Mouse (Mus musculus) urinary bladder, postnatal 36 days (tissue): Measurements from ENCODE around the gene Syt5.

Experiments
- DNase-seq, 2 experiments: peaks; one replicate each; pipeline ENCODE4 v3.0.0; 2022; ENCODE audit warnings: low spot score in 2 of 2, mixed read lengths in 1 of 2

Gene Syt5

DNA sequence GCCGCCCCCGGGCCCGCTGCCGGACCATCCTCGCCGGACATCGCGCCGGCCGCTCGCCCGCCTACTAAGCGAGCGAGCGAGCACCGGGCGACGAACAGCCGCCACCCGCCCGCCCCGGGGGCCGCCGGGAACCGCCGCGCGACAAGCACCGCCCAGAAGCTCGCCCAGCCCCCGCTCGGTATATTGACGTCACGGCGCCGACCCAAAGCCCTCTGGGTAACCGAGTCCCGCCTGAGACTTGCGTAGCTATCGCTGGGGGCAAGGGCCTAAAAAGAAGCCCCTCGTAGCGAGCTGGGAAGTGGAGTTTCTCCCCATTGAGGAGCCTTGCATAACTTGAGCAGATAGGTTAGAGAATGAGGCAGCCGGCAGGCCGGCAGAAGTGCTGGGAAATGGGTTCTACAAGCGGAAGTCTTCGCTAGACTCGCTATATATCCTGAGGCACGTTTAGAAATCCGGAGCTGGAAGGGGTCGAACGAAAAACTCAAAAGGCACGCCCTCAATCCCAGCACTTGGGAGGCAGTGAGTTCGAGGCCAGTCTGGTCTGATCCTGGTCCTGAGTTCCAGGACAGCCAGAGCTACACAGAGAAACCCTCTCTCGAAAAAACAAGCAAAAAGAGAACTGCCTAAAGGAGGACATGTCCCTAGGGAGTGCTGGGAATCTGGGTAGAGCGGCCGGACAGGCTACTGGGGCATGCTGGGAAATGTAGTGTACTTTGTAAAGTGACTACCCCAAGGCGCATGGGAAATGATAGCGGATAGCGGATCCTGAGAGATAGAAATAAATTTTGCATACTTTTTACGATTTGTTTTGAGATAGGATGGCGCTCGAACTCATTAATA, 45.6 kb downstream of the Syt5 start, which contains the start of gene Ppp1r12c:
Gene Ppp1r12c (minus strand): TSS at position 123 of the 840 bp plus-strand sequence.
- DNase-seq: peak; percentile 95 to 96

DNA sequence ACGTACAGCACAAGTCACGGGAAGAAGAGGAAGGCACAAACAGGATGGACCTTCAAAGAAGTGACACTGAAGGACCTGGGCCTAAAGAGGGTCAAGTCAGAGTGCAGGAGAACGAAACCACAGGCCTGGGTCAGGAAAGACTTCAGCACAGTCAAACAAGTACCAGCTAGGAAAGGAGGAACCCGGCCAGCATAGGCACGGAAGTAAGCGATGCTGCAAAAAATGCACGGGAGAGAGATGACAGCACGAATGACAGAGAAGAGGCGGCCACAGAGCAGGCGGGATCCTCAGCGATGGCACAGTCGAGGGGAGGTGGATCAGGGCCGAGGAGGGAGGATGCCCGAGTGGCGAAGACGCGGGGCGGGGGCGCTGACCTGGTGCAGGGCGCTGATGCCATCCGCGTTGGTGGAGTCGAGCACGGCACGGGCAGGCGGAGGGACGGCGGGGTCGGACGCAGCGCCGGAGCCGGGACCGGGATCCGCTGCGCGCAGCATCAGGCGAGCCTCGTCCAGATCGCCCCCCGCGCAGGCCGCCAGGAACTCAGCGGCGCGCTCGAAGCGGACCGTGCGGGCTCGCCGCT, 46.4 kb downstream of the Syt5 start:
- peak; percentile 17 to 22 for DNase-seq

DNA sequence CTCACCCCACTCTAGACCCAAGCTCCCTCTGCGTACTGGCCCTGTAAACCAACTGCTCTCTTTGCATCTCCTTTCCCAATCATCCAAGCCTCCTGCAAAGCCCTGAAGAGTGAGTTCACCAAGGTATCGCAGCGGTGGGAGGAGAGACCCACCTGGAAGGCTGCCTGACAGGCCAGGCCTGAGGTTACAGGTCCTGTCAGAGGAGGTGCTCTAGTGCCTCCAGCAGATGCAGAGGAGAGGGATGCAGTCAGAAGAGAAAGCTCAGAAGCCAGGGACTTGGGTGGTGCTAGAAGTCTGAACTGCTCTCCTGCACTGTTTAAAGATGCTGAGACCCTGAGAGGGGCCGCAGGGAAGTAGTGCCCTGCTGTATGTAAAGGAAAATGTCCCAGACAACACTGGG, 48.3 kb downstream of the Syt5 start:
- no peak for DNase-seq

DNA sequence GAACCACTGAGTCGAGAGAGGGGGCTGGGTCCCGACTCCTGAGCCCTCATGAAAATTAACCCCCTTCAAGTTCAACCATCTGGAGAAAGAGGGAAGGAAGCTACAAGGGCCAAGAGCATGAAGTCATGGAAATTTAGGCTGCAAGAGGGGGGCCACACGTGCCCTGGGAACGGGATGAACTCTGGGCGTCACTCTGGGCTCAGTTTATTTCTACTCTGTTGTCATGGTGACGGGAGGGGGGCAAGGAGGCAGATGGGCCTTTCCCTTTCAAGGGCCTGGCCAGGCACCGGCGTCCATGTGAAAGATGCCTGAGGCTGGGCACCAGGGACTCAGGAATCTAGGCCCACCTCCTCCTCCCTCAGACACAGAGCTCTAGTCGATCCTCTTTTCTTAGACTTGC, 49.1 kb downstream of the Syt5 start:
- peak; percentile 25 to 67 for DNase-seq

DNA sequence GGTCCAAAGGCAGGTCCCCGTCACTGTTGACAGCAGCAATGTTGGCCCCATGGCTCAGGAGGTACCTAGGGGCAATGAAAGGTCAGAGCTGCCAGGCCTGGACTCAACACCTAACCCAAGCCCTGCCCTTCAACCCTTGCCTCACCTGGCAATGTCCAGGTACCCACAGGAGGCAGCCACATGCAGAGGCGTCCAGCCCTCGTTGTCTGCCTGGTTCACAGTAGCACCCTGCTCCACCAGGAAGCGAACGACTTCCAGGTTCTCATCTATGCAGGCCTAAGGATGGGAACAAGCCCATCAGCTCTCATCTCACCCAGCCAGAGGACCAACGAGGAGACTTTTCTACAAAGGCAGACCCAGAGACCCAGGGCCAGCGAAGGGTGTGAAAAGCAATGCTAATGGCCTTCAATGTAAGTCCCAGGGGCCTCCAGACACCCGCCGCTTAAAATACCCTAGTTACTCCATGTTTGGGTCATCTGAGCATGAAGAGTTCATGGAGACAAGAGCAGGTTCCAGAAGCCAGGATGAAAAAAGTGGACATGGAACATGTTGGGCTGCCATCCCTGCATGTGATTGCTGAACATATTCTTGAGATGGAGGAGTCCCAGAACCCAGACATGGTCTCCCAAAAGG, 50.0 kb downstream of the Syt5 start:
- DNase-seq: no peak

DNA sequence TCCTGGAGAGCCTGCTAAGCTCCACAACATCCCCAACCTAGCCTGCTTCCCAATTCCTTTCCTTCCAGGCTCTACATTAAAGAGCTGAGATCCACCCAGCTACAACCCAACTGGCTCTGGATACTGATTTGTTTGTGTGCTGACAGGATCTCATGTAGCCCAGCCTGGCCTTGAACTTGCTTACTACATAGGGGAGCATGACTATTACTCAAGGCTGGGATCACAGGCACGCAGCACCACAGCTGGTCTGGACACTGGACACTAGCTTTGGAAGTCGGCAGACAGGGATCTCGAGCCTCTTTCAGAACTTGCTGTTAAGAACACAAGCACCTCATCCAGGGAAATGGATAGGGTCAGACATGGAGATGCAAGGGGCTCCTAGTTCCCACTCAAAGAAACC, 50.9 kb downstream of the Syt5 start:
- no peak for DNase-seq

DNA sequence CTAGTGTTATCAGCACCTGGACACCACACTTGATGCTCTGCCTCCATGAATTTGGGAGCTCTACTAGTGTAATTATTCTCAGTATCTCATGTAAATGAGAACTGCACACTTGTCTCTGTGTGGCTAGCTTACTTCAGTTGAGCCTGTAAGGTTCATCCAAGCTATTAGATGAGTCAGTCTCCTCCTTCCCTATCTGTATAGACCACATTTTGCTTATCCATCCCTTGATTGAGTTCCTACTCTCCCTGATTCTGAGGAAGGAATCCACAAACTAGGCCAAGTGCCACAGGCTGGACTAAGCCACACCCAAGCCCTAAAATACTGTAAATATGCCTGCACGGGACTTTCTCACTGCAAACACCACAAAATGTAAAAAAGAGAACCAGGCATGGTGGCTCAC, 53.4 kb downstream of the Syt5 start:
- no peak for DNase-seq

DNA sequence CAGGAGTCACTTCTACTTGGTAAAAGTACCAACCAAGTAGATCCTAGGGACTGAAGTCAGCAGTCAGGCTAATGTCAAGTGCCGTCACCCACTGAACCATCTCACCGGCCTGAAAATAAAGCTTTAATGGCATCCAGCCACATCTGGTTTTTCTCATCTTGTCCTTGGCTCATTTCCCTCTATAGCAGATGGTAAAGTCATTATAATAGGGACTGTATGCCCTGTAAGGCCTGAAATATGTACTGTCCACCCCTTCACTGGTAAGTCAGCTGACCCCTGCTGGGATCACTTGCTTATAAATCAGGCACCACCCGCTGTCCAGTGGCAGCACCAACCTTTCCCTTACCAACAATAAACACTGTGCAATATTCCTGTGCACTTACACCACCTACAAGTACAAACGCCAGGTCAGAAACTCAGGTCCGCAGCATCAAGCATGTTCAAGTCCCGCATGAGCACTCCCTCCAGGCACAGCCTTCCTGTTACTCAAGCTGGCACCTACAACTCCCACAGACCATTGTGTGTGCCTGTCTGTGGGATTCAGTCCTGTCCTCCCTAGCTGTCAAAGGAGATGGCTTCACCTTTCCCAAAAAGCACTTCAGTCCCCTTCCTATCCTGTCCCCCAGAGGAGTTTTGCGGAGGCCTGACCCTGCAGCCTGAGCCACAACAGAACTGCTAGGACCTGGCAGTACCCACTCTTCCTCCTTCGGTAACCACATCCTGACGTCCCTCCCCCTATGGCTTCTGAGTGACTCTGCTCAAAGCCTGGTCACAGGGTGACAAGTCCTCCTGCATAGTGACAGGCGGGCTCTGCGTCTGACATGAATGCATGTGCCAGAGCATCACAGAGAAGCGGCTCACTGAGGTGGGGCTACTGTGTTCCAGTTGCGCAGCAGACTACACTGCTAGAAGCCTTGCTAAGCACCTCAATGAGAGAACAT, 54.8 kb downstream of the Syt5 start:
- no peak for DNase-seq

DNA sequence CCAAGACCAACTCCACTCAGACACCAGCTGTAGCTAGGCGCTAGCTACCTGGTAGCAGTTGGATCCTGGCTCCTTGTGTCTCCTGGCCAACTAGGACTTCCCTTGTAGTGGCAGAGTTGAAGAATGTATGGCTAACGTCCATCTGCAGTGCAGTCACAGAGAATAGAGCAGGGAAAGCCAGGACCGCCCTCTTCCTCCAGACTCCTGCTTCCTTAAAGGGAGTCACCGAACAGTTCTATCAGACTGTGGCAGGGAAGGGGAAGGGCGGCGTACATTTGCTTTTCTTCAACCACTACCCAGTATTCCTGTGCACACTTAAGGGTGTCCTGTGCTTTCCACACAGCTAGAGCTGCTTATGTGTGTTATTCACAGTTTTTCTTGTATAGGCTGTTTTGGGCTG, 56.0 kb downstream of the Syt5 start:
- no peak for DNase-seq
